Comparison of ENCODE assay signal across 11 mouse cellular contexts in the genomic region with DNA sequence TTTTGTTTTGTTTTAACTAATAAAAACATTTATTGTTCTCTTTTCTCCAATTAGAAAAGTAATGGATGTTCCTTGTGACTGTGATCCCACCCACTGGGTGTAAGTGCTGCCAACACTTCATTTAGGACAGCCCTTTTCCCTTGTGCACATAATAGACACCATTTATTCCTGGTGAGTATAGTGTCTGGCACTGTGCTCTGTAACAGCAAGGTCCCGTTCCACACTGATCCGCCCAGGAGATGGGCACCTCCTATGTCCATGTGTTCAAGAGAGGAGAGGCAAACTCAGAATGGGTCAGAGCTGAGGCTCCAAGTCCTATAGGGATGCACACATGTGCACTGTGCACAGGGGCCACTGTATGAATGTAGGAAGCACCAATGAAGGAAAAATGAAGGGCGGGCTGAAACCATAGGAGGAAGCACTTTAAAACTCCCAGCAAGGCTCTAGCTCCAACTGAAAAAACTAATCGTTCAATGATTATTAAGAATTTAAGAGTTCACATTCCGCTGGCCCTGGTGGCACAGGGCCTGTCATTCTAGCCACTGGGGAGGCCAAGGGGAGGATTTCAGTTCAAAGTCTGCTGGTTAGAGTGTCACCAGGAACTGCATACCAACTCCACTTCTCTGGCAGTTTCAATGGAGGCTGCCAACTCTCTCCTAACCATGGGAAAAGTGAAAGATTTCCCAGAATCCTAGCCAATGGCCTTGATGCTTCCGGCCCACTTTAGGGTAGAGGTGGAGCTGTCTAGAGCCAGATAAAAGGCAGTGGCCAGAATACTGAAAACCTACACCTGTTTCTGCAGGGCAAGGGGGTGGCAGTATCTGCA. TPM values are rescaled to one million over a fixed set of nuclear protein-coding genes. Genes with fewer than 3 reads are reported as not detected.
DNase-seq lines count a peak whose midpoint lies in the region; ATAC-seq and TF ChIP-seq lines count a peak whose summit lies in the region.
"Had no signal": no experiment of that assay in that cellular context is flagged by ENCODE, and none has a peak within 500 bp of the region (broad histone marks: within the 10 kb centered on the region; RNA-seq: fewer than 3 reads in every experiment).

No protein-coding gene starts in this region.

- ATAC-seq in hindbrain, embryonic 14.5 days (ENCODE audit: low FRiP score) = peak; percentile 26; the same call in 1 of the 2 replicates
- no peak for ATAC-seq in kidney, embryonic 16.5 days (ENCODE audit: low FRiP score, low TSS enrichment)
- no peak for ATAC-seq in megakaryocyte progenitor cell, adult 5-6 weeks (replicated peaks; ENCODE audit: poor library complexity)

- DNase-seq in hindbrain, embryonic 14.5 days (ENCODE audit: low spot score) = no peak
- DNase-seq in hindbrain, embryonic 10.5 days (ENCODE audit: low spot score) = no peak
- peak; percentile 42 for DNase-seq in adipocyte (ENCODE audit: low spot score)
- DNase-seq in spleen, postnatal 4 days (ENCODE audit: low spot score in 2 of 2) = no peak
- DNase-seq in embryo, embryonic 10.5 days (ENCODE audit: low spot score) = no peak

- no peak overlapping the region for H3K4me2 ChIP-seq in hindbrain, embryonic 14.5 days (replicated peaks)
- no peak overlapping the region for H3K4me2 ChIP-seq in kidney, embryonic 16.5 days (replicated peaks; ENCODE audit: low read depth, low read length)
- H3K4me2 ChIP-seq: embryonic facial prominence, embryonic 15.5 days had no signal

- no peaks in the 10 kb centered on the region for H3K9me3 ChIP-seq in hindbrain, embryonic 14.5 days (ENCODE audit: control insufficient read depth, low read length)
- no peaks in the 10 kb centered on the region for H3K9me3 ChIP-seq in hindbrain, embryonic 10.5 days
- no peaks in the 10 kb centered on the region for H3K9me3 ChIP-seq in E14TG2a.4 (ENCODE audit: low read length)
- no peaks in the 10 kb centered on the region for H3K9me3 ChIP-seq in kidney, embryonic 16.5 days (ENCODE audit: low read length)
- H3K9me3 ChIP-seq: embryonic facial prominence, embryonic 15.5 days; heart, embryonic 10.5 days had no signal

- H3K9ac ChIP-seq in hindbrain, embryonic 14.5 days = no peak overlapping the region
- no peak overlapping the region for H3K9ac ChIP-seq in kidney, embryonic 16.5 days (replicated peaks; ENCODE audit: low read length)
- H3K9ac ChIP-seq: embryonic facial prominence, embryonic 15.5 days had no signal

- no peak for TF ChIP-seq CTCF in E14TG2a.4 (conservative IDR thresholded peaks at IDR 0.05; ENCODE audit: low read length)

- 63% methylated on average over 6 of the region's 6 CpGs for WGBS in hindbrain, embryonic 14.5 days
- 65% methylated on average over 6 of the region's 6 CpGs for WGBS in hindbrain, embryonic 10.5 days
- 76% methylated on average over 6 of the region's 6 CpGs for WGBS in kidney, embryonic 16.5 days

- no peak overlapping the region for H3K27ac ChIP-seq in hindbrain, embryonic 14.5 days
- H3K27ac ChIP-seq in hindbrain, embryonic 10.5 days = no peak overlapping the region
- peak overlapping the region; percentile 69 for H3K27ac ChIP-seq in kidney, embryonic 16.5 days (ENCODE audit: low read length)

- no peaks in the 10 kb centered on the region for H3K36me3 ChIP-seq in hindbrain, embryonic 14.5 days (replicated peaks; ENCODE audit: control insufficient read depth, insufficient read depth)
- H3K36me3 ChIP-seq in hindbrain, embryonic 10.5 days = no peaks in the 10 kb centered on the region
- H3K36me3 ChIP-seq in E14TG2a.4 (ENCODE audit: insufficient read depth, low read length) = no peaks in the 10 kb centered on the region
- no peaks in the 10 kb centered on the region for H3K36me3 ChIP-seq in kidney, embryonic 16.5 days (ENCODE audit: insufficient read depth, low read length)
- H3K36me3 ChIP-seq: embryonic facial prominence, embryonic 15.5 days; heart, embryonic 10.5 days had no signal

- peaks cover 35% of the 10 kb centered on the region for H3K4me1 ChIP-seq in hindbrain, embryonic 14.5 days (replicated peaks; ENCODE audit: control insufficient read depth, insufficient read depth, low read length)
- peaks cover 36% of the 10 kb centered on the region for H3K4me1 ChIP-seq in hindbrain, embryonic 10.5 days (replicated peaks)
- H3K4me1 ChIP-seq in E14TG2a.4 (replicated peaks; ENCODE audit: low read depth, low read length) = peaks cover 78% of the 10 kb centered on the region
- peaks cover 47% of the 10 kb centered on the region for H3K4me1 ChIP-seq in kidney, embryonic 16.5 days (ENCODE audit: insufficient read depth, low read length)

- no peak overlapping the region for H3K4me3 ChIP-seq in hindbrain, embryonic 14.5 days (replicated peaks; ENCODE audit: low read length)
- H3K4me3 ChIP-seq in hindbrain, embryonic 10.5 days = no peak overlapping the region
- 0 out of 2 replicates have a peak overlapping the region, but pooled peaks have one; percentile 17 for H3K4me3 ChIP-seq in E14TG2a.4 (replicated peaks; ENCODE audit: low read length)
- no peak overlapping the region for H3K4me3 ChIP-seq in kidney, embryonic 16.5 days (ENCODE audit: low read length)
- H3K4me3 ChIP-seq: embryonic facial prominence, embryonic 15.5 days; myocyte had no signal

- H3K27me3 ChIP-seq in hindbrain, embryonic 14.5 days (ENCODE audit: control insufficient read depth, insufficient read depth, low read length) = 0 out of 2 replicates have a peak, but pooled peaks cover 7% of the 10 kb centered on the region
- peaks cover 49% of the 10 kb centered on the region for H3K27me3 ChIP-seq in hindbrain, embryonic 10.5 days (ENCODE audit: insufficient read depth, poor library complexity, severe bottlenecking)
- H3K27me3 ChIP-seq in E14TG2a.4 (ENCODE audit: insufficient read depth, low read length) = no peaks in the 10 kb centered on the region
- no peaks in the 10 kb centered on the region for H3K27me3 ChIP-seq in kidney, embryonic 16.5 days (ENCODE audit: insufficient read depth, low read length)
- H3K27me3 ChIP-seq: embryonic facial prominence, embryonic 15.5 days had no signal

RNA-seq across cellular contexts. Expression of gene Kifc3, which starts 58.6 kb away (rescaled TPM):
- polyA plus RNA-seq in hindbrain, embryonic 14.5 days (2014; fragmentation: Nextera tagmentation; extraction: Ambion mirVana) = 22.0 and 24.2 TPM in 2 replicates
- polyA plus RNA-seq in hindbrain, embryonic 10.5 days (2016; fragmentation: Nextera tagmentation; extraction: Ambion mirVana) = 6.5 and 9.1 TPM in 2 replicates
- 32.5 and 37.7 TPM in 2 replicates for polyA plus RNA-seq in kidney, embryonic 16.5 days (2015; fragmentation: Nextera tagmentation; extraction: Ambion mirVana)
- 0.73 and 0.99 TPM in 2 replicates for total RNA-seq in megakaryocyte progenitor cell, adult 5-6 weeks (2015)
- 0.68 and 1.4 TPM in 2 replicates for total RNA-seq in megakaryocyte progenitor cell, adult 5-6 weeks (2017)
